Mouse (Mus musculus): ENCODE data around the gene Tgm6. TPM values are rescaled to one million over a fixed set of nuclear protein-coding genes. Genes with fewer than 3 reads are reported as not detected.

The Tgm6 gene
- total RNA-seq (2021), result not detected in 2 replicates
- long read RNA-seq, experiment 1, result 0 reads
- long read RNA-seq, experiment 2, result 0 reads

DNA sequence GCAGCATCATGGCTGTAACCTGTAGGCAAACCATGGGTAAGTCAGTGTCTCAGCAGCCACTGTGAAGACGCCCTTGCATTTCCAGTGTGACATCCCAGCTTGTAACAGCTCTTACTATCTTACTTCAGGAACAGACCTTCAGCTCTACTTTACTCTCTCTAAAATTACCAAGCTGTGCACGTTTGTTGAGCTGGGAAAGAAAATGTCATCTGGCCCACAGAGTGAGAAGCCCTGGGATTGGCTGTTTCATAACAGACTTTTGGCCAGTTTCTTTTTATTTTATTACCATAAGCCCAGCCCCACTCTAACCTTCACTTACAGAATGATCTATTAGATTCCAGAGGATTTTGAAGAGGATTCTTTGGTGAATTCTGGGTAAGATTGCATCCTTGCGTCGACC, at the start of gene Tgm6:
Gene Tgm6, plus strand, starts transcription at position 301 of the 400 bp plus-strand sequence.
- no peak for DNase-seq

DNA sequence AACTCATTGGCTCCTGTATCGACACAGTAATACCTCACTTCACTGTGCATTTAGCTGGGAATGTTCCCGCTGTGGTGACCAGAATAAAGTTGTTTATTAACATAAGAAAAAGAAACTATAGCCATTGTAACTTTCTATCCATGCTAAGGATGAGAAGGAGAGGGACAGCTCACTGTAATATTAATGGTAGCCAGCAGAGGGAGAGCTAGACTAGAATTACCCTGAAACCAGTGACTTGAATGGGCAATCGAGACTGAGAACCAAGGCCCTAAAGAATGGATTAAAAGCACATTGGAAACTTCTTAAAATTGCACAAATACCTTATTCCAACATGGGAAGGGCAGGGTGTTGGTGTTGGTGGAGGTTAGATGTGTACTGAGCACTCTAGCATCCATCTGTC, 44.0 kb upstream of the Tgm6 start:
- DNase-seq, result peak; percentile 39

DNA sequence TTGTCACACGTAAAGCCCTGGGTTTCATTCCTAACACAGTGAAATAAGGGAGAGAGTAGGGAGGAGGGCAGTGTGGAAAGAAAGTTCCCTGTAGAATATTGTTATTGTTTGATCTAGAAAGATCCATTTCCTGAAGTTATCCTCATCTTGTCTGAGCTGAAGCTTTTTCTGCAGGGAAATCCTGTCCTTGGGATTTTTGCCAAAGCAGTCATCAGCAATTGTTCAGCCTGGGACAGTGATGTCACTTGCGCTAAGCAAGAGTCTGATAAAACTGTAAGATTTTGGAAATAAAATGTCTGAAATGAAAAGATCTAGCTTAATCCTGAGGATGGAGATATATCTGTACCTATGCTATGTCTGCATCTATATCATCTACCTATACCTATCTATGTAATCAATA, 41.8 kb upstream of the Tgm6 start:
- peak; percentile 48 for DNase-seq

GRCm38 (mm10) chr2:130112804-130113203, 588 bp downstream of the Tgm6 start:
- DNase-seq, result no peak

GRCm38 (mm10) chr2:130113379-130113778, 1.2 kb downstream of the Tgm6 start:
- no peak for DNase-seq

DNA sequence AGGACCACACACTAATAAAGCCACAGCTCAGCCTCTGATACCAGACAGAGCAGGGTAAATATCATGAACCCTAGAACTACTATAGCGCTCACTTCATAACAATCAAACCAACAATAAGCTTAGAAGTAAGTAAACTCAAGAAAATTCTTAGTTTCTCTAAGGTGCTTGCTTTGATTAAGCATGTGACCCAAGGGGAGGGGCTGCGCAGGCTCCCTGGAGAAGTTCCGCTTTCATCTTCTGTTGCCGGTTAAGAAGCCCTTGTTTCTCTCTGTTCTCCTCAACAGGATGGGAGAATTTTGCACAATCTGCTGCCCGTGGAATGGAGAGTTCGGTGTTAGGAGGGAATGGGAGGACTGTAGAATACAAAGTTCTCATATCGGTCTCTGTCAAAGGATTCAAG, 6.4 kb downstream of the Tgm6 start:
- DNase-seq, result no peak

GRCm38 (mm10) chr2:130125279-130126059, 13.3 kb downstream of the Tgm6 start:
- no peak for DNase-seq

- DNase-seq, result no peak
Measured at GRCm38 (mm10) chr2:130126073-130126472, 13.9 kb downstream of the Tgm6 start.

DNA sequence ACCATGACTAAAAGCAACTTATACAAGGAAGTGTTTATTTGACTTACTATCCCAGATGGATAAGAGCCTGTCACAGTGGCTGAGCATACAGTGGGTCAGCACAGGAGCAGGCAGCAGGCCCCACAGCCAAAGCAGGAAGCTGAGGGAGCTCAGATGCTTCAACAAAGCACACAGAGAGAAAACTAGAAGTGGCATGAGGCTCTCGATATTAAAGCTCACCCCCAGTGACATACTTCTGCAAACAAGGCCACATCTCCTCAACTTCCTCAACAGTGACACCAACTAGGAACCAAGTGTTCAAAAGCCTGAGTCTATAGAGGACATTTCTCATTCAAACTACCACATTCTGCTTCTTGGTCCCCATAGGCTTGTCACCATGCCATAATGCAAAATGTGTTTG, 17.5 kb downstream of the Tgm6 start:
- DNase-seq, result no peak

- no peak for DNase-seq
Measured at GRCm38 (mm10) chr2:130143011-130143410, 30.8 kb downstream of the Tgm6 start.

DNA sequence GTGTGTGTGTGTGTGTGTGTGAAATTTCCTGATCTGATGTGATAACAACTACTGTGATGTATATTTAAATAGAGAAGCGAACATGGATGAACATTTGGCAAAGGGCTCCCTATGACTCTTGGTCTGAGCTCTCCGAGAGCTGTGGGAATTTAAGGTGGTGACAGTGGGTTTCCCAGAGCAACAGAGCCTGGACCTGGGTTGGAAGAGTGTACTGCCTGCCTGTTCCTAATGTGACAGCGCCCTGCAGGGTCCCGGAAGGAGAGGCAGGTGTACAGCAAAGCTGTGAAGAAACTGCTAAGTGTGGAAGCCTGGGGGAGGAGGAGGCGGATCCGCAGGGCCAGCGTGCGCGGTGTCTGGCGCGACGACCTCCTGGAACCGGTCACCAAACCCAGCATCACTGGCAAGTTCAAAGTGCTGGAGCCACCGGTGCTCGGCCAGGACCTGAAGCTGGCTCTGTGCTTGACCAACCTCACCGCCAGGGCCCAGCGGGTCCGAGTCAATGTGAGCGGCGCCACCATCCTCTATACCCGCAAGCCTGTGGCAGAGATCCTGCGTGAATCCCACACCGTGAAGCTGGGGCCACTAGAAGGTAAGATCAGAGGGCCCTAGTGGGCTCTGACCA, 32.6 kb downstream of the Tgm6 start:
- no peak for DNase-seq

GRCm38 (mm10) chr2:130146089-130146668, 34.0 kb downstream of the Tgm6 start:
- DNase-seq, result no peak

DNA sequence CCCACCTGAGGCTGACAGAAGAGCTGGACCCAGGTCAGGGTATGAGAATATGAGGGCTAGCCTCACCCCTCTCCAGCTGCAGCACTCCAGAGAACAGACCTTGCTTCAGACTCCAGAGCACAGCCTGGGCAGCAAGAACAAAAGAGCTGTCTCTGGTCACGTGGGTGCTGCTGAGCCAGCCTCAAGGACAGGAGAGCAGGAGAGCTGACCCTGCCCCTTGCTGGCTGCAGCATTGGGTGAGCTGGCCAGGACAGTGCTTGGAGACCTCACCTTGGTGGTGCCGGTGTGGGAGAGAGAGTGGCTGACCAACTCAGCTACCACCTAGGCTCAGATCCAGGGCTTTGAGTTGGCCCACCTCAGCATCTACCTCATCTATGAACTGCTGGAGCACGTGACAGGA, 43.0 kb downstream of the Tgm6 start:
- DNase-seq, result peak; percentile 35

- DNase-seq, result no peak
Measured at GRCm38 (mm10) chr2:130155851-130156250, 43.6 kb downstream of the Tgm6 start.

GRCm38 (mm10) chr2:130157231-130158087, 45.2 kb downstream of the Tgm6 start:
- DNase-seq, result no peak

- no peak for DNase-seq
Measured at GRCm38 (mm10) chr2:130158088-130158437, 45.8 kb downstream of the Tgm6 start.

GRCm38 (mm10) chr2:130162701-130163100, 50.5 kb downstream of the Tgm6 start:
- DNase-seq, result no peak

DNA sequence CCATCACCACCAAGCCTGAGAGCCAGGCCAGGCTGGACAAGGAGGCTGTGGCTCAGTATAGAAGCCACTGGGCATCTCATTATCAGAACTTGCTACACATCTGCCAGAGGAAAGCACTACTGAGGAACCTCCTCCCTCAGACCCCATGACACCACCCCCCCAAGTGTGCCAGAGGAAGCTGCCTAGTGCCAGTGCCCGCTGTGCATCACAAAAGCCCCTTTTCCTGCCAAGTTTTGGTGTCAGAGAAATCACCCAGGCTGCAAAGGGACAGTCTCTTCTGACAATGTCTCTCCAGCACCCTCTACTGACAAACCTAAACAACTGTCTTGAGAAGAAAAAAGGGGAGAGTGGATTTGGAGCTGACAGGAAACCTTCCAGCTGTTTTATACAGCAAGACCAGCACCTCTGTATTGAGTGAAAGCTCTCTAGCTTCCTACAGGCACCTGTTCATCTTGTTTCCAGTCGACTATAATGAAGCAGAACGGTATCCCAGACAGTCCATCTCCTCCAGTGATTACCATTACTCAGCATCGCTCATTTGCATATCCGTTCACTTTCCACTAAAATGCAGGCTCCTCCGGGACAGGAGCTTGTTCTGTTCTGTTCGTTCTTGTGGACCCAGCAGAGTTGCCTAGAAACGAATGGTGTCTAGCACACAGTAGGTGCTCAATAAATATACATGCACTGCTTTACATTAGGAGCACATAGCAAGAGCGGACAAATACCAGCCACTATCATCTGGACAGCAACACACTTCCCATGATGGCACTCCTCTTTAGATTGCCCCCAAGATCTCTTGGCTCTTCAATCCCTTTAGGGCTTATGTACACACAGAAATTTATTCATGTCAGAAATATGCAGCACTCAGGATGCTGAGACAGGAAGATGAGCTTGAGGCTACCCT, 54.3 kb downstream of the Tgm6 start:
- DNase-seq, result peak; percentile 35

GRCm38 (mm10) chr2:130167861-130168260, 55.6 kb downstream of the Tgm6 start:
- peak; percentile 74 for DNase-seq

GRCm38 (mm10) chr2:130171674-130172073, 59.5 kb downstream of the Tgm6 start:
- DNase-seq, result no peak

- DNase-seq, result no peak
Measured at GRCm38 (mm10) chr2:130176820-130177219, 64.6 kb downstream of the Tgm6 start.

GRCm38 (mm10) chr2:130178381-130178705, 66.1 kb downstream of the Tgm6 start:
- DNase-seq, result peak; percentile 55
